Mouse (Mus musculus) cerebellum, adult 9-11 months (tissue): ENCODE data around the gene Grk6.

Experiments used
- DNase-seq: peaks from one replicate; pipeline ENCODE4 v3.0.0; 2022

The Grk6 gene

GRCm38 (mm10) chr13:55465830-55466440, 21.1 kb downstream of the Grk6 start:
- peak; percentile 16 for DNase-seq

- no peak for DNase-seq
These were observed 24.1 kb downstream of the Grk6 start for GRCm38 (mm10) chr13:55468851-55469560.

- DNase-seq, result peak; percentile 90
These were observed 25.5 kb downstream of the Grk6 start for GRCm38 (mm10) chr13:55470372-55470771.

GRCm38 (mm10) chr13:55471156-55471818, 26.4 kb downstream of the Grk6 start:
- peak; percentile 84 for DNase-seq

- no peak for DNase-seq
These were observed 26.9 kb downstream of the Grk6 start for GRCm38 (mm10) chr13:55471819-55472131.

GRCm38 (mm10) chr13:55472132-55473022, 27.5 kb downstream of the Grk6 start:
- DNase-seq, result peak; percentile 74

- no peak for DNase-seq
These were observed 28.4 kb downstream of the Grk6 start for GRCm38 (mm10) chr13:55473076-55473831.

- no peak for DNase-seq
These were observed 29.1 kb downstream of the Grk6 start for GRCm38 (mm10) chr13:55473961-55474360.

GRCm38 (mm10) chr13:55474621-55475069, 29.8 kb downstream of the Grk6 start:
- peak; percentile 57 for DNase-seq

GRCm38 (mm10) chr13:55475750-55476149, 30.9 kb downstream of the Grk6 start:
- DNase-seq, result no peak

- no peak for DNase-seq
These were observed 31.4 kb downstream of the Grk6 start for GRCm38 (mm10) chr13:55476256-55476655.

- DNase-seq, result no peak
These were observed 32.6 kb downstream of the Grk6 start for GRCm38 (mm10) chr13:55477492-55477891.

GRCm38 (mm10) chr13:55478036-55478435, 33.2 kb downstream of the Grk6 start:
- DNase-seq, result no peak

GRCm38 (mm10) chr13:55479008-55479407, 34.1 kb downstream of the Grk6 start:
- DNase-seq, result no peak

GRCm38 (mm10) chr13:55479929-55480328, 35.1 kb downstream of the Grk6 start:
- no peak for DNase-seq

GRCm38 (mm10) chr13:55482542-55482941, 37.7 kb downstream of the Grk6 start:
- no peak for DNase-seq

- DNase-seq, result no peak
These were observed 38.2 kb downstream of the Grk6 start for GRCm38 (mm10) chr13:55483071-55483470.

- DNase-seq, result no peak
These were observed 38.7 kb downstream of the Grk6 start for GRCm38 (mm10) chr13:55483593-55483992.

- DNase-seq, result no peak
These were observed 39.7 kb downstream of the Grk6 start for GRCm38 (mm10) chr13:55484520-55485088.

GRCm38 (mm10) chr13:55486029-55486794, 41.3 kb downstream of the Grk6 start:
- DNase-seq, result no peak

GRCm38 (mm10) chr13:55486916-55487577, 42.2 kb downstream of the Grk6 start:
- DNase-seq, result peak; percentile 37
